Comparison of ENCODE assay signal across 9 mouse cellular contexts in genomic region chr1:74195961-74196360, GRCm38 (mm10). TPM values are rescaled to one million over a fixed set of nuclear protein-coding genes. Genes with fewer than 3 reads are reported as not detected.
DNase-seq lines count a peak whose midpoint lies in the region; ATAC-seq and TF ChIP-seq lines count a peak whose summit lies in the region.
"Had no signal": no experiment of that assay in that cellular context is flagged by ENCODE, and none has a peak within 500 bp of the region (broad histone marks: within the 10 kb centered on the region; RNA-seq: fewer than 3 reads in every experiment).

No protein-coding gene starts in this region.

- H3K4me3 ChIP-seq in kidney, adult 2 months (ENCODE audit: insufficient read depth, low read depth, low read length) = no peak overlapping the region
- H3K4me3 ChIP-seq in kidney, embryonic 14.5 days (ENCODE audit: low read length) = no peak overlapping the region
- no peak overlapping the region for H3K4me3 ChIP-seq in forebrain, embryonic 12.5 days (replicated peaks)
- H3K4me3 ChIP-seq: neural tube, embryonic 12.5 days had no signal

- no peak overlapping the region for H3K4me2 ChIP-seq in kidney, embryonic 14.5 days (replicated peaks; ENCODE audit: low read depth, low read length)
- no peak overlapping the region for H3K4me2 ChIP-seq in forebrain, embryonic 12.5 days
- H3K4me2 ChIP-seq: neural tube, embryonic 12.5 days had no signal

- 38% methylated on average over 7 of the region's 7 CpGs for WGBS in kidney, adult 2 months
- WGBS in kidney, embryonic 14.5 days = 51% methylated on average over 7 of the region's 7 CpGs
- WGBS in forebrain, embryonic 12.5 days = 47% methylated on average over 7 of the region's 7 CpGs

- H3K9me3 ChIP-seq in kidney, embryonic 14.5 days (ENCODE audit: control insufficient read depth, low read length) = no peaks in the 10 kb centered on the region
- H3K9me3 ChIP-seq in forebrain, embryonic 12.5 days = no peaks in the 10 kb centered on the region
- H3K9me3 ChIP-seq: neural tube, embryonic 12.5 days had no signal

- TF ChIP-seq POLR2A in kidney, adult 2 months (IDR thresholded peaks at IDR 0.05; ENCODE audit: low read depth, low read length) = no peak

- in situ Hi-C loops in Patski (cut with MboI; ENCODE audit: low pct_unique_long_range_greater_than_20kb) = no loop called here

- 0 out of 2 replicates have a peak overlapping the region, but pooled peaks have one; percentile 54 for H3K27ac ChIP-seq in kidney, adult 2 months (ENCODE audit: insufficient read depth, low read depth, low read length)
- H3K27ac ChIP-seq in kidney, embryonic 14.5 days (ENCODE audit: low read depth, low read length) = no peak overlapping the region
- no peak overlapping the region for H3K27ac ChIP-seq in forebrain, embryonic 12.5 days
- H3K27ac ChIP-seq: neural tube, embryonic 12.5 days had no signal

- no peak for ATAC-seq in kidney, embryonic 14.5 days (ENCODE audit: low FRiP score, low TSS enrichment)
- no peak for ATAC-seq in Patski
- ATAC-seq in forebrain, embryonic 12.5 days (ENCODE audit: low FRiP score) = no peak

- TF ChIP-seq CTCF in kidney, adult 2 months (conservative IDR thresholded peaks at IDR 0.05; ENCODE audit: insufficient read depth, insufficient read length, low read depth, low read length) = peak; percentile 83
- peak; percentile 68 for TF ChIP-seq CTCF in Patski (IDR thresholded peaks at IDR 0.05)

- DNase-seq in kidney, adult 2 months = peak; percentile 53
- DNase-seq in Patski (ENCODE audit: low read depth, low spot score) = no peak
- DNase-seq in forelimb bud, embryonic 11.5 days (ENCODE audit: low read depth, low spot score) = peak; percentile 34
- peak; percentile 50 for DNase-seq in lung, postnatal 14 days
- DNase-seq in urinary bladder, adult 2 months (ENCODE audit: low spot score) = no peak
- DNase-seq in frontal cortex, postnatal 14 days (ENCODE audit: low spot score in 2 of 2) = no peak

- POLR2A ChIA-PET in Patski (lab: Charles Lee) = interaction anchor here (0.6 kb wide), 1 partner anchor 18 kb away, joined by 5 read pairs; no protein-coding TSS in a partner anchor

- CTCF ChIA-PET in Patski (lab: Charles Lee) = interaction anchor here (1.1 to 1.8 kb wide), 2 partner anchors 9 to 294 kb away, joined by 4 read pairs; no protein-coding TSS in a partner anchor

- peaks cover 5% of the 10 kb centered on the region; the same call in 1 of the 2 replicates for H3K4me1 ChIP-seq in kidney, adult 2 months (ENCODE audit: control insufficient read depth, insufficient read depth, low read length)
- no peaks in the 10 kb centered on the region for H3K4me1 ChIP-seq in kidney, embryonic 14.5 days (ENCODE audit: control insufficient read depth, insufficient read depth, low read length)
- no peaks in the 10 kb centered on the region for H3K4me1 ChIP-seq in forebrain, embryonic 12.5 days

- H3K9ac ChIP-seq in kidney, embryonic 14.5 days (ENCODE audit: low read depth, low read length) = no peak overlapping the region
- H3K9ac ChIP-seq in forebrain, embryonic 12.5 days = no peak overlapping the region
- H3K9ac ChIP-seq: neural tube, embryonic 12.5 days had no signal

- H3K27me3 ChIP-seq in kidney, adult 2 months (replicated peaks; ENCODE audit: control insufficient read depth, insufficient read depth, low read length) = no peaks in the 10 kb centered on the region
- no peaks in the 10 kb centered on the region for H3K27me3 ChIP-seq in kidney, embryonic 14.5 days (ENCODE audit: control insufficient read depth, insufficient read depth, low read length)
- H3K27me3 ChIP-seq in Patski = no peaks in the 10 kb centered on the region
- H3K27me3 ChIP-seq in forebrain, embryonic 12.5 days = no peaks in the 10 kb centered on the region
- H3K27me3 ChIP-seq: neural tube, embryonic 12.5 days had no signal

- H3K36me3 ChIP-seq in kidney, adult 2 months (ENCODE audit: control insufficient read depth, insufficient read depth, low read length) = no peaks in the 10 kb centered on the region
- no peaks in the 10 kb centered on the region for H3K36me3 ChIP-seq in kidney, embryonic 14.5 days (ENCODE audit: control insufficient read depth, insufficient read depth, low read length)
- H3K36me3 ChIP-seq in forebrain, embryonic 12.5 days (replicated peaks) = no peaks in the 10 kb centered on the region
- H3K36me3 ChIP-seq: neural tube, embryonic 12.5 days had no signal

RNA-seq across cellular contexts. Expression of gene Cxcr1, which starts 1.5 kb away (rescaled TPM):
- polyA plus RNA-seq in kidney, adult 2 months (2012; rRNA removed) = not detected in 2 replicates
- not detected in 2 replicates for polyA plus RNA-seq in kidney, embryonic 14.5 days (2014; fragmentation: Nextera tagmentation; extraction: Ambion mirVana)
- not detected for polyA plus RNA-seq in Patski (2021)
- not detected in 2 replicates for polyA plus RNA-seq in urinary bladder, adult 2 months (2012; rRNA removed)
- polyA plus RNA-seq in forebrain, embryonic 12.5 days (2016; fragmentation: Nextera tagmentation; extraction: Ambion mirVana) = not detected in 2 replicates
- polyA plus RNA-seq: neural tube, embryonic 12.5 days had no signal

RNA-seq across cellular contexts. Expression of gene Arpc2, which starts 39.9 kb away (rescaled TPM):
- polyA plus RNA-seq in kidney, adult 2 months (2012; rRNA removed) = 124 TPM in 2 replicates
- polyA plus RNA-seq in kidney, embryonic 14.5 days (2014; fragmentation: Nextera tagmentation; extraction: Ambion mirVana) = 378 and 417 TPM in 2 replicates
- polyA plus RNA-seq in Patski (2021) = 419 TPM
- 372 and 394 TPM in 2 replicates for polyA plus RNA-seq in urinary bladder, adult 2 months (2012; rRNA removed)
- polyA plus RNA-seq in forebrain, embryonic 12.5 days (2016; fragmentation: Nextera tagmentation; extraction: Ambion mirVana) = 356 and 369 TPM in 2 replicates

RNA-seq across cellular contexts. Expression of gene Cxcr2, which starts 42.2 kb away (rescaled TPM):
- 0.07 and 0.55 TPM in 2 replicates for polyA plus RNA-seq in kidney, adult 2 months (2012; rRNA removed)
- 0.10 TPM in 1 of 2 replicates, not detected in the other for polyA plus RNA-seq in kidney, embryonic 14.5 days (2014; fragmentation: Nextera tagmentation; extraction: Ambion mirVana)
- polyA plus RNA-seq in Patski (2021) = 0.01 TPM
- polyA plus RNA-seq in urinary bladder, adult 2 months (2012; rRNA removed) = 0.03 TPM in 2 replicates
- 0.14 TPM in 1 of 2 replicates, not detected in the other for polyA plus RNA-seq in forebrain, embryonic 12.5 days (2016; fragmentation: Nextera tagmentation; extraction: Ambion mirVana)

Comparison
In these comparisons a context has a peak if more than half of its experiments do, and no peak if none do; other contexts are left out.
1. DNase-seq: peak in kidney, adult 2 months (single experiment), forelimb bud, embryonic 11.5 days (single experiment) and lung, postnatal 14 days (single experiment); none in Patski (single experiment), urinary bladder, adult 2 months (single experiment) and frontal cortex, postnatal 14 days (0 of 2).